Mouse (Mus musculus) intestine, embryonic 14.5 days (tissue): ENCODE results near the gene Fam120a. TPM values are rescaled to one million over a fixed set of nuclear protein-coding genes. Genes with fewer than 3 reads are reported as not detected.

ENCODE experiments used
- ATAC-seq: fragments of 200-750 bp; cut with Nextera tagmentation; replicated peaks from 2 replicates; pipeline ENCODE4 v1.8.0; 2017; ENCODE audit warnings: low read depth, moderate number of reproducible peaks, moderate TSS enrichment, moderate library complexity; ENCODE audit not compliant: low FRiP score, low TSS enrichment
- DNase-seq: peaks from one replicate; pipeline ENCODE4 v3.0.0-alpha.2; 2018; ENCODE audit warnings: low spot score
- H3K27ac ChIP-seq: fragments of 300-500 bp; sonication (generic); 2 replicates; pipeline ENCODE4 v1.5.1; 2014; ENCODE audit warnings: low read depth, mild to moderate bottlenecking, control low read depth
- H3K27me3 ChIP-seq: fragments of 300-500 bp; sonication (generic); replicated peaks from 2 replicates; pipeline ENCODE4 v1.6.1; 2014; ENCODE audit warnings: low read length, control low read depth; ENCODE audit not compliant: control insufficient read depth, insufficient read depth
- H3K36me3 ChIP-seq: fragments of 300-500 bp; sonication (generic); 2 replicates; pipeline ENCODE4 v1.6.1; 2014; ENCODE audit warnings: low read length, control low read depth; ENCODE audit not compliant: control insufficient read depth, insufficient read depth
- H3K4me1 ChIP-seq: fragments of 300-500 bp; sonication (generic); replicated peaks from 2 replicates; pipeline ENCODE4 v1.6.1; 2014; ENCODE audit warnings: low read length, control low read depth, mixed read lengths; ENCODE audit not compliant: control insufficient read depth, insufficient read depth
- H3K4me2 ChIP-seq: fragments of 300-500 bp; sonication (generic); 2 replicates; pipeline ENCODE4 v1.6.1; 2014; ENCODE audit warnings: low read length
- H3K4me3 ChIP-seq: fragments of 300-500 bp; sonication (generic); 2 replicates; pipeline ENCODE4 v1.5.1; 2014; ENCODE audit warnings: low read depth, low read length, control low read depth, mixed read lengths
- H3K9ac ChIP-seq: fragments of 300-500 bp; sonication (generic); 2 replicates; pipeline ENCODE4 v1.6.1; 2014; ENCODE audit warnings: mild to moderate bottlenecking, low read length
- H3K9me3 ChIP-seq: fragments of 300-500 bp; sonication (generic); 2 replicates; pipeline ENCODE4 v1.6.1; 2016; ENCODE audit warnings: low read length, control low read depth; ENCODE audit not compliant: control insufficient read depth
- WGBS: fragments of 180-500 bp; shearing (Covaris S2); extraction: QIAGEN DNeasy Blood & Tissue Kit; methylation state at CpG from one replicate; pipeline ENCODE4 v1.1.7; 2014; 5-methylcytosine and 5-hydroxymethylcytosine counted together
- polyA plus RNA-seq: library from polyadenylated mRNA; unstranded; fragments of >200 nt; fragmentation: Nextera tagmentation; extraction: Ambion mirVana; gene quantifications from 2 replicates; pipeline ENCODE4 v1.2.1, GENCODE M21; 2014

Gene Fam120a
- polyA plus RNA-seq, 1 experiment from 2014 or later, result 43.8 TPM

DNA sequence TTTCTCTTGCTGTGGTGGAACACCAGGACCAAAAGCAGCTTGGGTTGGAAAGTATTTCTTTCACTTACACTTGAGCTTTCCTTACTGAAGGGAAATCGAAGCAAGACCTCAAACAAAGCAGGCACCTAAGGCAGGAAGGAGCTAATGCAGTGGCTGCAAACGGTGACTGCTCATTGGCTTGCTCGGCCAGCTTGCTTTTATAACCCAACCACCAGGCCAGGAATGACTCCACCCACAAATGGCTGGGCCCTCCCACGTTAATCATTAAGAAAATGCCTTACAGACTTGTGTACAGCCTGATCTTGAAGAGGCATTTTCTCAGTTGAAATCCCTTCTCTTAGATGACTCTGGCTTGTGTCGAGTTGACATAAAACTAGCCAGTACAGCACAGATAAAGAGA lies 3.2 kb upstream of the Fam120a start:
- Histone ChIP-seq H3K27ac (peak overlapping the region; percentile 29), H3K27me3 (no peaks in the 10 kb centered on the region), H3K4me2 (no peak overlapping the region), H3K36me3 (no peaks in the 10 kb centered on the region), H3K4me1 (peaks cover 7% of the 10 kb centered on the region; the same call in 1 of the 2 replicates), H3K4me3 (no peak overlapping the region), H3K9ac (no peak overlapping the region), H3K9me3 (no peaks in the 10 kb centered on the region)
- no peak for ATAC-seq
- WGBS, result 49% methylated on average over 5 of the region's 5 CpGs
- DNase-seq, result no peak

DNA sequence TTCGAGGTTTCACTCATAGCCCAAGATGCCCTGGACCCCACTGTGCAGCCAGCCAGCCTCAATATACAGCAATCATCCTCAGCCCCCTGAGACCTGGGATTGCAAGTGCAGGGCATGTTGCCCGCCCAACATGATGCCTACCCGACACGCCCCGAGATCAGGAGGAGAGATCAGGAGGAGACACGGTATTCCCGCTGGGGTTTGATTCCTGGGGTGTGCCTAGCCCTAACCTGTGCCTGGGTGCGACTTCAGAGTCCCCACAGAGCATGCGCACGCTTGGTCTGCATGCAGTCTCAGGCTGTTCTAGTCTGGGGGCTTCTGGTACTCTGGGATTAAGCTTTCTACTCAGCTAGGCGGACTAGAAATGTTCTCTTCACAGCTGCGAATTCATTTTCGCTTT lies 2.7 kb upstream of the Fam120a start:
- Histone ChIP-seq H3K27ac (peak overlapping the region; percentile 29), H3K36me3 (no peaks in the 10 kb centered on the region), H3K4me2 (no peak overlapping the region), H3K4me3 (no peak overlapping the region), H3K9me3 (no peaks in the 10 kb centered on the region), H3K9ac (no peak overlapping the region), H3K27me3 (no peaks in the 10 kb centered on the region), H3K4me1 (peaks cover 7% of the 10 kb centered on the region; the same call in 1 of the 2 replicates)
- DNase-seq (no peak), ATAC-seq (no peak)
- 79% methylated on average over 13 of the region's 13 CpGs for WGBS

DNA sequence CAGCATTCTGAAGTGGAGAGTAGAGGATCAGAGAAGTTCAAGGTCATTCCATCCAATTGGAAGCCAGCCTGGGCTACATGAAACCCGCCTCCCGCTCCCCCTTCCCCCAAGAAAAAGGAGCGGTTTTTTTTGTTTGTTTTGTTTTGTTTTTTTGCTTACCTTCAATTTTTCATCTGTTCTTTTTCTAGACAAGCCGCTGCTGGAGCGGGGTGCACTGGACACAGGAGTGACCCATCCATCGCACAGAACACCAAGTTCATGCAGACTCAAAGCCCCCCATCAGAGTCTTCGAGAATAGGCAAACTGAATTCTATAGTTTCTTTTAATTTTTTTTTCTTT lies 902 bp upstream of the Fam120a start:
- 13% methylated on average over 7 of the region's 7 CpGs for WGBS

DNA sequence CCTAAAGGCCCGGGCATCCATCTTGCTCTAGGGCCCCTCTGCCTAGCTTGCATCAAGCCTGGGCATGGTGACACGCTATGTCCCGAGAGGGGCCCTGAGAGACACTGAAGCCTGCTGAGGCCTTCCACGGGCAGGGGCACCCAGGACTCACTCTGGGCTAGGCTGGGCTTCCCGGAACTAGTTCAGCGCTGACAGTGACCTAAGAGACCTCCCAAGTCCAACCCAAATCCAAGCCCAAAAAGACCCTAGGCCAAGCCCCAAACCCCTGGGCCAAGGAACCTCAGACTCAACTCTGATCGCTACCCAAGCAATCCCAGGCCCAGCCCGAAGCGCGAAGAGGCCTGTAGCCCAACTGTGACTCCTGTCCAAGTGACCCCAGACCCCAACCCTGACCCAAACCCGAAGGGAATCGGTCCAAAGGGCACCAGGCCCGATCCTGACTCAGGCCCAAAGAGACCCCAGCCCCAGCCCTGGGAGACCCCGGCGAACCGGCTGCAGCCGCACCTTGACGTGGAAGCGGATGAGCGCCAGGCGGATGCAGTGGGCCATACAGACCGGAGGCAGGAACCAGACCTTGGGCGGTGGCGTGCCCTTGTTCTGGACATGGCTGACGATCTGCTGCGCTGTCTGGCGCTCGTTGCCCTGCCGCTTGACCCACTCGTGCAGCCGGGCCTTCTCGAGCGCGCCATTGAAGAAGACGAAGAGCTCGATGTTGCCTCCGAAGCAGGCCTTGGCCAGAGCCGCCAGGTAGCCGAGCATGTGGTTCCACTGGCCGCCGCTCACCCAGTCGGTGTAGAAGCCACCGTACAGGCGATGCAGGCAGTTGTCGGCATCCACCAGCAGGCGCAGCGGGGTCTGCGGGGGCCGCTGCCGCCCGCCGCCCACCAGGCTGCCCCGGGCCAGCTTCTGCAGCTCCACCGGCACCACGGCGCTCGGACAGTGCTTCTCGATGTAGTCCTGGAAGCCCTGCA lies 681 bp downstream of the Fam120a start:
- Histone ChIP-seq H3K27me3 (no peaks in the 10 kb centered on the region), H3K27ac (peak overlapping the region; percentile 96), H3K4me3 (peak overlapping the region; percentile 97), H3K4me1 (peaks cover 31% of the 10 kb centered on the region), H3K36me3 (no peaks in the 10 kb centered on the region), H3K9ac (peak overlapping the region; percentile 91), H3K4me2 (peak overlapping the region; percentile 98), H3K9me3 (no peaks in the 10 kb centered on the region)
- DNase-seq, result peak; percentile 81
- peak; percentile 9 for ATAC-seq
- WGBS, result 1% methylated on average over 56 of the region's 58 CpGs

More for the DNA sequence above, 902 bp upstream of the Fam120a start:
- no peaks in the 10 kb centered on the region for H3K36me3 ChIP-seq
- H3K4me1 ChIP-seq, result peaks cover 20% of the 10 kb centered on the region
- no peaks in the 10 kb centered on the region for H3K9me3 ChIP-seq
- ATAC-seq (no peak), DNase-seq (no peak)
- peak overlapping the region; percentile 97 for H3K4me3 ChIP-seq
- peak overlapping the region; percentile 91 for H3K9ac ChIP-seq
- H3K27me3 ChIP-seq, result no peaks in the 10 kb centered on the region
- H3K4me2 ChIP-seq, result peak overlapping the region; percentile 49
- peak overlapping the region; percentile 96 for H3K27ac ChIP-seq

DNA sequence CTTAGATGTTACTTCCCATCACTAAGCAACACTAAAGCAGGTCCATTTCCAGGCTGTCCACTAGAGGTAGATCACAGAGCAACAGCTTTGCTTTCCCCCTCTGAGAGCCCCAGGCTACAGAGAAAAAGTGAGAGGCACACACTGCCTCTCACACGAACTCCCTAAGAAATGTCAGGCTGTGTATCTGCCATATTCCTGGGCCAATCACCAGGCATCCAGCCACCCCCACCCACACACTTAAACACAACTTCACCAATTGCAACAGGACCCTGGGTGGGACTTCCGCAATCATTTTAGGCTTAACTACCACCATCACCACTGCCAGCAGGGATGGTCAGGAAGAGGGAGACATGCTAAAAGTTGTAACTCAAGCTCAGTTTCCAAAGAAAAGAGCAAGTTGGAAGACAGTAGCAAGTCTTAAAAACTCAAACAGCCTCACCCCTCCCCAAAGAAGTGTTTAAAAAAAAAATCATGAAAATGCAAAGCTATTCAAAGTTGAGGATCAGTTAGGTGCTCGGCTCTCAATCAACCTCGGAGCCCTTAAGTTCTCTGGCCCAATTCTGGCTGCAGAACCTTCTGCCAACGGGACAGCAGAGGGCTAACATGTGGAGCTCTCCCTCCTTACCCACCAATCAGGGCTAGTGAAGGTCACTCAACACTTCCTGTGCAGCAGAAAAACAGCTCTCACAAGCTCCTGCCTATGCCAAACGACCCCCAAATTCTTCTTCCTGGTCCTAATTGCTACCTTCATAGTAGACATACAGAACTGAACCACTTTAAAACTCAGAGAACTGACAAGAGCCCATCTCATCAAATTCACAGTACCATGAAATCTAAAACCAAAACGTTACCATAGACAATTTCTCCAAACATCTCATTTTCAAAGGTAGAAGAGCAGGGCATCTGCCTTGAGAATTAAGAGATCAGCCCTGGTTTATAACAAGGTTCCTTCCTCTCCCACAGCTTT lies 2.0 kb downstream of the Fam120a start:
- peaks cover 40% of the 10 kb centered on the region for H3K4me1 ChIP-seq
- DNase-seq (peak; percentile 78), ATAC-seq (peak; percentile 14)
- H3K9ac ChIP-seq, result peak overlapping the region; percentile 91
- 10% methylated on average over 7 of the region's 7 CpGs for WGBS
- H3K9me3 ChIP-seq, result no peaks in the 10 kb centered on the region
- H3K27me3 ChIP-seq, result no peaks in the 10 kb centered on the region
- H3K4me3 ChIP-seq, result peak overlapping the region; percentile 97
- peak overlapping the region; percentile 96 for H3K27ac ChIP-seq
- peak overlapping the region; percentile 98 for H3K4me2 ChIP-seq
- no peaks in the 10 kb centered on the region for H3K36me3 ChIP-seq

DNA sequence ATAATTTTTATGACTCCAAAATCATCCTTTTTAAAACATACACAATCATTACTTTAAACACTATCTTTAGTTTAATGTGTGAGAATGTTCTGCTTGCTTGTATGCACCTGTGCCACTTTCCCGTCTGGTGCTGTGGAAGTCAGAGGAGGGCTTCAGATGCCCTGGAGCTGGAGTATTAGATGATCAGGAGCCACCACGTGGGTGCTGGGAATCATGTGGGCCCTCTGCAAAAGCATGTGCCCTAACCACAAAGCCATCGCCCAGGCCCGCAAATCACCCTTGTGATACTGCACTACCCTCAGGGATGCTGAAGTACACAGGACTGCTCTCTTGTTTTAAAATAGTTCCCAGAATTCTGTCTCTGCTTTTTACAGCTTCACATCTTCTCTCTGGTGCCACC lies 3.0 kb downstream of the Fam120a start:
- ATAC-seq (no peak), DNase-seq (no peak)
- H3K36me3 ChIP-seq, result no peaks in the 10 kb centered on the region
- no peak overlapping the region for H3K9ac ChIP-seq
- H3K27me3 ChIP-seq, result no peaks in the 10 kb centered on the region
- WGBS, result 70% methylated on average over 4 of the region's 4 CpGs
- H3K9me3 ChIP-seq, result no peaks in the 10 kb centered on the region
- peaks cover 44% of the 10 kb centered on the region for H3K4me1 ChIP-seq
- H3K4me2 ChIP-seq, result peak overlapping the region; percentile 98
- H3K4me3 ChIP-seq, result peak overlapping the region; percentile 97
- H3K27ac ChIP-seq, result peak overlapping the region; percentile 96; the same call in 1 of the 2 replicates

DNA sequence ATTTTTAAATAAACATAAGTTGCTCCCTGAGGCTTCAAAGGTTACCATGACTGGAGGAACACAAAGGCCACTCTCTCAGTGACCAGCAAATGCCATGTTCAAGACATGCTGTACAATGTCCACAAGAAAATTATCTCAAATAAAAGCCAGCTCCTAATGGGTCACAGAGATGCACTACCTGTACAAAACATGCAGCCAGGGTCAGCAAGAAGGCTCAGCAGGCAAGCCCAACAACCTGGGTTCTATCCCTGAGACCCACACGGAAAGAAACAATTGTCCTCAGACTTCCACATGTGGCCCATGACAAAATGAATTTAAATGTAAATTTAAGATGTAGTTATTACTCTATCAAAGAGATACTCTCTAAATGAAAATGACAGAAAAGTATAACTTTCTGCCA lies 4.7 kb downstream of the Fam120a start:
- Histone ChIP-seq H3K27me3 (no peaks in the 10 kb centered on the region), H3K4me2 (peak overlapping the region; percentile 29), H3K36me3 (no peaks in the 10 kb centered on the region), H3K27ac (peak overlapping the region; percentile 44), H3K4me1 (peaks cover 38% of the 10 kb centered on the region), H3K9me3 (no peaks in the 10 kb centered on the region), H3K9ac (no peak overlapping the region), H3K4me3 (no peak overlapping the region)
- WGBS, result 68% methylated on average over 1 of the region's 1 CpGs
- DNase-seq, result no peak
- no peak for ATAC-seq

DNA sequence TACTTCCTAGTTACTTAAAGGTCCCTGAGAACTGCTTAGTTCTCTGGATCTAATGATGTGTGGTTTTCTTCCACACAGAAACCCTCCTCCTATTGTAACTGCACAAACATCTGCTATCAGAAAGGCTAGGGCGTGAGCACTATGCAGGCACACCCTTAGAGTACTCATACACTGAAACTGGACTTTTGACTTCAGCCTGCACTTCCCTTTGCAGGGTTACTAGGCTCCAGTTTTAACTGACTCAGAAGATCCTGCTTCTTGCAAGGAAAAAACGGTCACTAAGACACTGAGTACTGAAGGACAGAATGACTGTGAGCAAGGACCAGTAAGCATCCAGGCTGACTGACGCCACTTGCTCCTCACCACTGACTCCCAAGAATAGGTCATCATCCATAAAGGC lies 5.3 kb downstream of the Fam120a start:
- ATAC-seq (peak; percentile 69), DNase-seq (no peak)
- H3K4me3 ChIP-seq, result no peak overlapping the region
- no peaks in the 10 kb centered on the region for H3K27me3 ChIP-seq
- no peaks in the 10 kb centered on the region for H3K36me3 ChIP-seq
- H3K9me3 ChIP-seq, result no peaks in the 10 kb centered on the region
- WGBS, result 49% methylated on average over 3 of the region's 3 CpGs
- peak overlapping the region; percentile 44 for H3K27ac ChIP-seq
- peaks cover 38% of the 10 kb centered on the region for H3K4me1 ChIP-seq
- H3K9ac ChIP-seq, result no peak overlapping the region
- H3K4me2 ChIP-seq, result peak overlapping the region; percentile 29; the same call in 1 of the 2 replicates
